Mouse (Mus musculus) adrenal gland (tissue): ENCODE results near the gene Dnah10.

Source experiments
- intact Hi-C: fragments of 180-260 bp; cut with DNase I; formaldehyde crosslinking; loops from one replicate; pipeline ENCODE4 v1.15.1; 2025
- long read RNA-seq, 2 experiments: library from polyadenylated mRNA; unstranded; transcript quantifications; one replicate each; pipeline ENCODE4 v2.0.0; 2020; ENCODE audit warnings: borderline replicate concordance in 1 of 2; ENCODE audit not compliant: insufficient replicate concordance in 1 of 2

Dnah10 gene
- long read RNA-seq, experiment 1 = 0 reads
- long read RNA-seq, experiment 2 = 0 reads

GRCm38 (mm10) chr5:124724997-124725396 lies at the start of gene Dnah10:
TSS of gene Dnah10 (plus strand) at chr5:124725085.
- intact Hi-C loops = no loop called here

DNA sequence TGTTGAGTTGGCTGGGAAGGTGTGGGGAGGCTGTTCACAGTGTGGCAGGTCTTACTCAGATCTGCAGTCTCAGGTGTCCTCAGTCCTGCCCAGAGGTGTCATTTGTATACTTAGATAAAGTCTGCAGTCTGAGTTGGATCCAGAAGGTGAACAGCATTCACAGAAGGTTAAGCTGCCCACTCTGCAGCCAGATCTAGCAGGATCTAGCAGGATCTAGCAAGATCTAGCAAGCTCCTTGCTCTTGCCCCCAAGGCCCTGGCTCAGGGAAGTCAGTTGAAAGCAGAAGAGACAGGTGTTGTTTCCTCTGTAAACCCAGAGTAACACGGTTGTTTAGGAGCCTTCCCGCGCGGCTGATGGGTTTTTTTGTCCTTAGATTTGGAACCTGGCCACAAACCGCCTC lies 11.1 kb upstream of the Dnah10 start:
- intact Hi-C loops = no loop called here

DNA sequence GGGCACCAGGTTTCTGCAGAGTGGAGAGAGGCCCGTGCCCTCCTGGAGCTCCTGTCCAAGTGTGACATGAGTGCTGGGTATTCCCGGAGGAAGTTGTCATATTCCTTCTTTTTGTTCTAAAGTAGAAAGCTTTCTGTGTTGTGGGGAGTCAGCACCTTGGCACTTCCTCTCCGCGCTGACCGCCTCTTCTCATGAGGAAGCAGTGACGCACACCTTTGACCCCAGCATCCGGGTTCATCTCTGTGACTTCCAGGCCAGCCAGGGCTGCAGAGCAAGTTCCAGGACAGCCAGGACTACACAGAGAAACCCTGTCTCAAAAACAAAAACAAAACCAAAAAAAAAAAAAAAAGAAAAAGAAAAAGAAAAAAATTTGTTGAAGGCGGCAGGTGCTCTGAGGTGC lies 9.8 kb upstream of the Dnah10 start:
- intact Hi-C loops = no loop called here

GRCm38 (mm10) chr5:124717969-124718368 lies 6.9 kb upstream of the Dnah10 start:
- intact Hi-C loops = no loop called here

DNA sequence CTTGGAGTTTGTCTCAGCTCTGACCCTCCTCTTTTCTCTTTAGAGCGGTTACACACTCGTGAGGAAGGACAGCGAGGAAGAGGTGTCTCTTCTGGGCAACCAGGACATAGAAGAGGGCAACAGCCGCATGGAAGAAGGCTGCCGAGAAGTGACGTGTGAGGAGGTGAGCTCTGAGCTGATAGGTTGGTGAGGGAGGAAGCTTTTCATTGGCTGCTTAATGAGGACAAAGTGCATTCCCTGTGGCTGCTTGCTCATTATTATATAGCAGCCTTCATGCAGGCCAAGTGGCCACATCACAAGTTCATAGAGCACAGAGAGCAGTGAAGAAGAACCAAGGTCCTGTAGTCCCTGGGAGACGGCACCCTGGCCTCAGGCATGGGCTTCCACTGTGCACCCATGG lies 6.5 kb upstream of the Dnah10 start:
- intact Hi-C loops = no loop called here

DNA sequence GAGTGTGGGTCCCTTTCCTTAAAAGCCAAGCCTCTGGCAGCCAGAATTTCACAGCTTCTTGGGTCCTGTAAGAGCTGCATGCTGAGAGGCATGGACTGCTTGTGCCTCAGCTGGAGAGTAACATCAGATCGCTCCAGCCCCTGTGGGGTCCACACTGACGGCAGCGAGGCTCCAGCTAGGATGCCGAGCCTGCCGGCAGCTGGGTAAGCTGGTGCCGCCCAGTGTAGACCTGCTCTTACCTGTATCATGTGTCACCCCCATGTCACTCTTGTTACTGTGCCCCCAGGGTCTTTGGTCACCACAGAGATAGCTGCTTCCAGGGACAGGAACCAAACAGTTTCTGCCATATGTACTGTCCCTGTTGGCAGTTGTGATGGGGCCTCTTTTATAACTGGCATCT lies 1.8 kb upstream of the Dnah10 start:
- intact Hi-C loops = no loop called here

DNA sequence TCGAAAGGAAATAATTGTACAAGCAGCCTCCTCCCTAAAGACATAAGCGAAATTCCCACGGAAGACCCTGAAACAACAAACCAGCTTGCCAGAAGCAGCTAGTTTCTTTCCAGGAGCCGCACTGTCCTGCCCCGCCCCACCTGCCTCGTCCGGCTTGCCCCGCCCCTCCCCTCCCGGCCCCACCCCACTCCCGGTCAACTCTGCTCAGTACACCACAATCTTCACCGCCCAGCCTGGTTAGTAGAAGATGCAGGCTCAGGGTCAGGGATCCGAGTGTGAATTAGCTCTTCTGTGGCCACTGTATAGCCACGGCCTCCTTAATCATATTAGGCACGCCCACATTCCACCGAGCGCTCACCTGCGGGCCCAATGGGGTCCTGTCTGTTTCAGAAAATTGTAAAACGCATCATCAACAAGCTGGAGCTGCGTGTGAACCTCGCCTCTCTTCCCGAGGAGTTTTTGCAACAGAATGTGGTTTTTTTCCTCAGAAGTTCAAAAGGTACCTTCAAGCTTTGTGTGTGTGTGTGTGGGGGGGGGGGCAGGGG lies 4.8 kb downstream of the Dnah10 start:
- intact Hi-C loops = no loop called here

DNA sequence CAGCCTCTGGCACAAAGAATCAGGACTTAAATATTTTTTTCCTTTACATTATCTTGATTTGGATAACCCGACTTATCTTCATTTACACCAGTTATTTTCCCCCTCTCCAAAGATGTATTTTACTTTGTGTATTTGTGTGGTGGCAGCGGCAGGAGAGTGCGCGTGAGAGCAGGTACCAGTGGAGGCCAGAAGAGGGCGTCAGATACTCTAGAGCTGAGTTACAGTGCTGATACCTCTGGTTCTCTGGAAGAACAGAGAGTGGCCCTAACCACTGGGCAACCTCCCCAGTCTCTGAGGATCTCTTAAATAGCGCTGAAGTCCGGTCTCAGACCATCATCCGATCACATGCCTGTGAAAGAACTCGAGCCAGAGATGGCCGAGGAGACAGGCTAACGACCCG lies 9.1 kb downstream of the Dnah10 start:
- intact Hi-C loops = no loop called here

GRCm38 (mm10) chr5:124741898-124742599 lies 17.2 kb downstream of the Dnah10 start:
- intact Hi-C loops = no loop called here

- intact Hi-C loops = no loop called here
Observed at GRCm38 (mm10) chr5:124743841-124744240, 19.0 kb downstream of the Dnah10 start.

DNA sequence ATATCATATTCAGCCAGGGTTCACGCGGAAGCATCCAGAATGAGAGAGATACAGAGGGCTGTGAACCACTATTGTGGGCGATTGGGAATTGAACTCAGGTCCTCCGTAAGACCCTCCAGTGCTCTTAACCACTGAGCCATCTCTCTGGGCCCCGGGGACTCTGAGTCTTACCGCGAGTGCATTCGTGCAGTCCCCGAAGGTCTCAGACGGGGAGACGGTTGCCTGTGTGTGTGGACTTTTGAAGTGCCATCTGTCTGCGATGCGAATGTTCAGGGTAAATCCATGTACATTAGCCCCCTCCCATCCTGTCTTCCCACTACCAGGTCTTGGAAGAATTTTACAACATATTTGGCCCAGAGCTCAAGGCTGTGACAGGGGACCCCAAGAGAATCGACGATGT lies 21.3 kb downstream of the Dnah10 start:
- intact Hi-C loops = no loop called here

GRCm38 (mm10) chr5:124748296-124748695 lies 23.4 kb downstream of the Dnah10 start:
- intact Hi-C loops = no loop called here

DNA sequence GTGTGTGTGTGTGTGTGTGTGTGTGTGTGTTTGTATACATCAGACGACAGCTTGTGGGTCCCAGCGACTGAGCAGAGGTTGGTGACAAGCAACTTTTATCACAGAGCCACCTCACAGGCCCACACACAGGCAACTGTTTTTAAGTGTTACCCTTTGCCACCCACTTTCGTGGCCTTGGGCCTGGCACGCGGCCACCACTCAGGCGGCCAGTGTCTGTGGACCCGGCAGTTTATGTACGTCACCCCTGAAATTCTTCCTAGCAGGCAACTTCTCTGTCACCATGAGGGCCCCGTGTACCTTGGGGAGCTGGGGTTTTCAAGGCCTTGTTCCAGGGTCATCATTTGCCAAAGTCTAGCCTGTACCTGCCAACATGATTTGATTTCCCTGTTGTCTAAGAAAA lies 26.8 kb downstream of the Dnah10 start:
- intact Hi-C loops = no loop called here

GRCm38 (mm10) chr5:124761011-124761410 lies 36.1 kb downstream of the Dnah10 start:
- intact Hi-C loops = no loop called here

DNA sequence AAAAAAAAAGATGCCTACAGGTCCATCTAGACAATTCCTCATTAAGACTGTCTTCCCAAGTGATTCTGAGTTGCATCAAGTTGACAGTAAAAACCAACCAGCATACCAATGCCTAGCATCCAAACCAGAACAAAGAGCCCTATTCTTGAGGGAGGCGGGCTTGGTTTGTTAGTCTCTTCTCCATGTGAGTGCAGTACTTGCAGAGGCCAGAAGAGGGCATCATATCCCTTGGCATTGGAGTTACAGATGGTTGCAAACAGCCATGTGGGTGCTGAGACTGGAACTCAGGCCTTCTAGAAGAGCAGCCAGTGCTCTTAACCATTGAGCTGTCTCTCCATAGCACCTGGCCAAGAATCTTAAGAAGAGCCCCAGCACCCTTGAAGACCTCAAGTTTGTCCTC lies 36.9 kb downstream of the Dnah10 start:
- intact Hi-C loops = no loop called here

- intact Hi-C loops = no loop called here
Observed at GRCm38 (mm10) chr5:124774552-124774951, 49.7 kb downstream of the Dnah10 start.

DNA sequence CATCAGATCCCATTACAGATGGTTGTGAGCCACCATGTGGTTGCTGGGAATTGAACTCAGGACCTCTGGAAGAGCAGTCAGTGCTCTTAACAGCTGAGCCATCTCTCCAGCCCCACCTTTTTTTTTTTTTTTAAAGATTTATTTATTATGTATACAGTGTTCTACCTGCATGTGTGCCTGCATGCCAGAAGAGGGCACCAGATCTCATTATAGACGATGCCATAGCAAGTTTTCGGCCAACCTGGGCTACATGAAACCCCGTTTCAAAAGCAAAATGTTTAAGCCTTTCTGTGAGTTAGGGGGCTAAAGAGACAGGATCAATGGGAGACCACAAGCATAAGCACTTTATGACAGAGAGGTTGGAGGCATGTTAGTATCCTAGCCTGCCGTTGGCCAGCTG lies 51.4 kb downstream of the Dnah10 start:
- intact Hi-C loops = loop anchor here (5.0 kb wide), 1 partner anchor 91 kb away; no protein-coding TSS in a partner anchor

DNA sequence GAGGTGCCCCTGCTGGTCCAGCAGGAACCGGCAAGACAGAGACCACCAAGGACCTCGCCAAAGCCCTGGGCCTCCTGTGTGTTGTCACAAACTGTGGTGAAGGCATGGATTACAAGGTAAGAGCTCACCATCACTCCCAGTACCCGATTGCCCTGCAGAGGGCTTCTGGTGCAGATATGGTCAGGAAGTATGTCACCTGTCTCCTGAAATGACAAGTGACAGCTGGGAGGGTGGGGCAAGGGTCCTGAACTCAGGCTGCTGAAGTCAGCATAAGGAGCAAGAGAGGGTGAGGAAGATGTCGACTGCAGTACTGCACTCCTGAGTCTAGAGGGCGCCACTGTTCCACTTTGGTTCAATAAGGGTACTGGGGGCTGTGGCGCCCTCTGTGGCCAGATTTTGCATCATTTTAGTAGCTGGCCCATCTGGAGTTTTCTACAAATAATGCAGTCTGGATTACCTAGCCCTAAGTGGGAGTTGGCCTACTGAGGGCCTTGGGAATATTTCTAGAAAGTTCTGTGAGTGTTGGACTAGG lies 52.4 kb downstream of the Dnah10 start:
- intact Hi-C loops = loop anchor here (5.0 kb wide), 1 partner anchor 90 kb away; no protein-coding TSS in a partner anchor

DNA sequence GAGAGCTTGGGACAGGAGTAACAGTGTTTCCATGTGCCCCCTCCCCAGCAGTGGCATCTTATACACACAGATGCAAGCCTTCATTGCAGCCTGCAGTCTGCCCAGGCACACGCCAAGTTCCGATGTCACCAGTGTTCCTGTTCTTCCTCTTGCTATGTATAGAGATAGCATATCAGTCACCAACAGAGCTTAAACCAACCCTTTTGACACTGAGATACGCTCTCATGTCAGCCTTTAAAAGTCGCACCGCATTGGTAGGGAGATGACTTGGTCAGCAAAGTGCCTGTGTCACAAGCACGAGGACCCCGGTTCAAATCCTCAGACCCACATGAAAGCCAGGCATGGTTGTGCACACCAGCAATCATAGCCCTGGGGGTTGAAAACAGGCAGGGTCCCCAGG lies 55.0 kb downstream of the Dnah10 start:
- intact Hi-C loops = loop anchor here (5.0 kb wide), 1 partner anchor 87 kb away; no protein-coding TSS in a partner anchor

DNA sequence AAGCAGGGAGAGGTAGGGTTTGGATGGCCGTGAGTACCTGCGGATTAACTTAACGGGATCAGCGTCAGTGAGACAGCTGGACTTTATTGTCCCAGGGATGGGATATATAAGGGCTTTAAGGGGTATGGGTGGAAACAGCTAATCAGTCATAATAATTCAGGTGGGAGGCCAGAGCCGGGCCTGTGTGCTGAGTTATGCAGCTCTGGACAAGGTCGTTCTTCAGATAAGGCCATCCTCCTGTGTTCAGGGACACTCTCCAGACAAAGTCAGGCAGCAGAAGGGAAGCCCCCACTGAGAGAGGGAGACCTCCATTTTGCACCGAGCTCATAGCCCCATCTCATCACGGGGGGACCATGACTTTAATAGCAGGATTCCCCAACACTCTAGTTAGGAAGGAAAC lies 56.8 kb downstream of the Dnah10 start:
- intact Hi-C loops = no loop called here

GRCm38 (mm10) chr5:124785650-124786049 lies 60.8 kb downstream of the Dnah10 start:
- intact Hi-C loops = no loop called here

- intact Hi-C loops = no loop called here
Observed at GRCm38 (mm10) chr5:124792112-124792511, 67.2 kb downstream of the Dnah10 start.
